Mouse (Mus musculus): ENCODE results near the gene Zcchc24. TPM values are rescaled to one million over a fixed set of nuclear protein-coding genes. Genes with fewer than 3 reads are reported as not detected.
"Not testable (repeated sequence)": the region's sequence is repeated elsewhere in the genome, so short reads cannot be mapped to it uniquely, and the experiment has no call there.

Zcchc24 gene
- 9.1 and 10.0 TPM in 2 replicates for polyA plus RNA-seq (2015; fragmentation: Nextera tagmentation; extraction: Ambion mirVana)

DNA sequence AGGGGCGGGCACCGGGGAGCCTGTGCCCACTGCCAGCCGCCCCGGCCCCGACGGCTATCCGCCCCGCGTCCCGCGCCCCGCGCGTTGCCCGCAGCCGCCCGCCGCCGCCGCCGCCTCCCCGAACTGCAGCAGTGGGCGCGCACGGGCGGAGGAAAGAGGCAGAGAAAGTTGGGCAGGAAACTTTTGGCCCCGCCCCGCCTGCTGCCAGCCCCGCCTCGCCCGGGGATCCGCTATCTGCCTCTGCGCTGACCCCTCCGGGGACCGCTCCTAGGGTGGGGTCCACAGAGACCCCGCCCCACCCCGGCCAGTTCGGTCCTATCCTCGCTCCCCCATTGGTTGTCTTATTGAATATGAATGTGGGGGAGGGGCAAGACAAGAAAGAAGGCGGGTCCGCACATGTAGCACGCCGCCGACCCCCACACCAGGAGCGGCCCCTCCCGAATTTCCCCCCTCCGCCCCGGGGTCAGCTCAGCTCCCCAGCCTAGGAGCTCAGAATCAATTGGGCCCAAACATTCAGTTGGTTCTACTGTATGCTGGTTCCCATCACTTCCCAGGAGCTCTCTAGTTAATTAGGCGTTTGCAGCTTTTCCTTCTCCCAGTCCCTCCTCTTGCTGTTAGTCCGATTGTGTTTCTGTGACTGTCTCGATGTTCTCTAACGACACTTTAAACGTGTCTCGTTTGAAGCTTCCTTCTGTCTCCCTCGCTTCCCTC lies at the start of gene Zcchc24:
TSS of gene Zcchc24 (minus strand) at position 125 of the 711 bp plus-strand sequence.
- WGBS, result 1% methylated on average over 54 of the region's 55 CpGs
- peaks cover 34% of the 10 kb centered on the region for H3K4me1 ChIP-seq (ENCODE audit: control insufficient read depth, insufficient read depth, low read length)
- no peaks in the 10 kb centered on the region for H3K27me3 ChIP-seq (replicated peaks; ENCODE audit: control insufficient read depth, insufficient read depth, low read length)
- H3K27ac ChIP-seq (ENCODE audit: low read length), result peak within 1 kb of the TSS; percentile 89
- no peaks in the 10 kb centered on the region for H3K36me3 ChIP-seq (ENCODE audit: control insufficient read depth, insufficient read depth, low read length)
- no peaks in the 10 kb centered on the region for H3K9me3 ChIP-seq (ENCODE audit: control insufficient read depth, low read length)
- H3K9ac ChIP-seq (ENCODE audit: low read depth, low read length), result peak within 1 kb of the TSS; percentile 86
- peak within 1 kb of the TSS; percentile 80 for H3K4me3 ChIP-seq (ENCODE audit: low read length)
- peak; percentile 90 for ATAC-seq
- peak within 1 kb of the TSS; percentile 94 for H3K4me2 ChIP-seq (ENCODE audit: low read depth, low read length)

DNA sequence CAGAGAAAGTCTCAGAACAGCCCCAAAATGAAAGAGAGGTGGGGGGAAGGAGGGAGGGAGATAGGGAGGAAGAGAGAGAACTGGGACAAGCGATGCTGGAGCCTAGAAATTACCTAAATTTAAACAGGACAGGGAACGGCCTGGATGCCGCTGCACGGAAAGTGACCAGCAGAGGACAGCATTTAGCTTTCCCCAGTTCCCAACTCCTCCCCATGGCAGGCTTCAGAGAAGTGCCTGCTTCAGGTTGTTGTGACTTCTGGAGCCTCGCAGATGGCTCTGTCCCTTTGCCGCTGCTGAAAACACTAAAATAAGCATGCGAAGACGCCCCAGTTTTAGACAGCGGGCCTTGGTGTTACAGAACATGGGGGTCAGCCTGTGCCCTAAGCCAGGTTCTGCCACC lies 47.6 kb upstream of the Zcchc24 start:
- 0 out of 2 replicates have a peak, but pooled peaks cover 4% of the 10 kb centered on the region for H3K4me1 ChIP-seq (ENCODE audit: control insufficient read depth, insufficient read depth, low read length)
- H3K4me3 ChIP-seq (ENCODE audit: low read length), result no peak overlapping the region
- H3K27ac ChIP-seq (ENCODE audit: low read length), result no peak overlapping the region
- no peaks in the 10 kb centered on the region for H3K27me3 ChIP-seq (replicated peaks; ENCODE audit: control insufficient read depth, insufficient read depth, low read length)
- H3K4me2 ChIP-seq (ENCODE audit: low read depth, low read length), result no peak overlapping the region
- no peaks in the 10 kb centered on the region for H3K9me3 ChIP-seq (ENCODE audit: control insufficient read depth, low read length)
- peak; percentile 85 for ATAC-seq
- WGBS, result 9% methylated on average over 9 of the region's 9 CpGs
- no peak overlapping the region for H3K9ac ChIP-seq (ENCODE audit: low read depth, low read length)
- H3K36me3 ChIP-seq (ENCODE audit: control insufficient read depth, insufficient read depth, low read length), result no peaks in the 10 kb centered on the region

DNA sequence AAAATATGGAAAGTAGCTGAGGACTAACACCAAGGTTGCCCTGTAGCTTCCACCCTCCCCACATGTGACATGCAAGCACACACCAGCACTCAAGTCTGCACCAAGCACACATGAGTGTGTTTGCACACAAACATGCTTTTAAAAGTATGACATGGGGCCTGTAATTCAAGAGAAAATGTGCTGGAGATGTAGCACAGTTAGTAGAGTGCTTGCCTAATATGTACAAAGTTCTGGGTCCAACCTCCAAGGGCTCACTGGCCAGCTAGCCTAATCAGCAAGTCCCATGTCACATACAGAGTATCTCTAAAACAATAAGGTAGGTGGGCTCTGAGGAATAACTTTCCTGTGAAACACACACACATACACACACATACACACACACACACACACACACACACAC lies 45.3 kb upstream of the Zcchc24 start:
- no peak overlapping the region for H3K4me3 ChIP-seq (ENCODE audit: low read length)
- no peak overlapping the region for H3K27ac ChIP-seq (ENCODE audit: low read length)
- 0 out of 2 replicates have a peak, but pooled peaks cover 4% of the 10 kb centered on the region for H3K4me1 ChIP-seq (ENCODE audit: control insufficient read depth, insufficient read depth, low read length)
- ATAC-seq, result no peak
- H3K9me3 ChIP-seq (ENCODE audit: control insufficient read depth, low read length), result no peaks in the 10 kb centered on the region
- no peak overlapping the region for H3K9ac ChIP-seq (ENCODE audit: low read depth, low read length)
- no peaks in the 10 kb centered on the region for H3K27me3 ChIP-seq (replicated peaks; ENCODE audit: control insufficient read depth, insufficient read depth, low read length)
- no peak overlapping the region for H3K4me2 ChIP-seq (ENCODE audit: low read depth, low read length)
- no peaks in the 10 kb centered on the region for H3K36me3 ChIP-seq (ENCODE audit: control insufficient read depth, insufficient read depth, low read length)

DNA sequence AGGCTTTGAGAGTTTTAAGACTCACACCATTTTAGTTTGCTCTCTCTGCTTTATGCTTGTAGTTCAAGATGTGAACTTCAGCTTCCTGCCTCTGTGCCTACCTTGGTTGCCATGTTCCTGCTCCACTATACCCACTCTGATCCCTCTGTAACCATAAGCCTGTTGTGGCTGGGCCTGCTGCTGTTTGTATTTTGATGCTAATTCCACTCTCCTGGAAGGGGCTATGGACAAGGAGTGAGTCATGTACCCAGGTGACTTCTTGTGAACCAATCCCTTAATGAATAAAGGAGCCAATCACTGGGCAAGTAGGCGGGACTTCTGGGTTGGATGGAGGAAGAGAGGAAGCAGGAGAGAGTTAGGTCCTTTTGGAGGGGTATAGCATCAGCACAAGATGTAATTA lies 42.2 kb upstream of the Zcchc24 start:
- not testable (repeated sequence) for ATAC-seq; H3K4me3 ChIP-seq (ENCODE audit: low read length); H3K4me1 ChIP-seq (ENCODE audit: control insufficient read depth, insufficient read depth, low read length); H3K4me2 ChIP-seq (ENCODE audit: low read depth, low read length); H3K36me3 ChIP-seq (ENCODE audit: control insufficient read depth, insufficient read depth, low read length); H3K27ac ChIP-seq (ENCODE audit: low read length); H3K9me3 ChIP-seq (ENCODE audit: control insufficient read depth, low read length); H3K27me3 ChIP-seq (replicated peaks; ENCODE audit: control insufficient read depth, insufficient read depth, low read length); H3K9ac ChIP-seq (ENCODE audit: low read depth, low read length)
- WGBS, result 86% methylated on average over 1 of the region's 1 CpGs

DNA sequence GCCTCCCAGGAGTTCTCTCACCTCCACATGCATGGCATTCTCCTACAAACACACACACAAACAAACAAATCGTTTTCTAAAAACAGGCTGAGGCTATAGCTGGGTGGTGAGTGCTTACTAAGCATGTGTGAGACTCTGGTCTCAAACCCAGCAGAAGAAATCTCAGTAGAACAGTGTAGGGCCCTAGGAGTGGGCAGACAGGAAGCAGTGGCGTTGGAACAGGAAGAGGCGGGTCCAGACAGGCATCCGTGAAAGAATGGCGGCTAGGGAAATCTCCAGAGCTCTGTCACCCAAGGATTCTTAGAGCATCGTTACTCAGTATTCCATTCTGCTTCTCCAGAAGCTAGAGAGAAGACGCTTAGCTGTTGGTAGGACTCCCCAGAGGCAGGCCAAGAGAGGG lies 37.7 kb upstream of the Zcchc24 start:
- Histone ChIP-seq H3K9ac (ENCODE audit: low read depth, low read length) (no peak overlapping the region), H3K9me3 (ENCODE audit: control insufficient read depth, low read length) (no peaks in the 10 kb centered on the region), H3K4me1 (ENCODE audit: control insufficient read depth, insufficient read depth, low read length) (no peaks in the 10 kb centered on the region), H3K4me2 (ENCODE audit: low read depth, low read length) (no peak overlapping the region), H3K36me3 (ENCODE audit: control insufficient read depth, insufficient read depth, low read length) (no peaks in the 10 kb centered on the region), H3K27me3 (replicated peaks; ENCODE audit: control insufficient read depth, insufficient read depth, low read length) (no peaks in the 10 kb centered on the region), H3K4me3 (ENCODE audit: low read length) (no peak overlapping the region), H3K27ac (ENCODE audit: low read length) (no peak overlapping the region)
- ATAC-seq, result no peak
- WGBS, result 89% methylated on average over 7 of the region's 7 CpGs

DNA sequence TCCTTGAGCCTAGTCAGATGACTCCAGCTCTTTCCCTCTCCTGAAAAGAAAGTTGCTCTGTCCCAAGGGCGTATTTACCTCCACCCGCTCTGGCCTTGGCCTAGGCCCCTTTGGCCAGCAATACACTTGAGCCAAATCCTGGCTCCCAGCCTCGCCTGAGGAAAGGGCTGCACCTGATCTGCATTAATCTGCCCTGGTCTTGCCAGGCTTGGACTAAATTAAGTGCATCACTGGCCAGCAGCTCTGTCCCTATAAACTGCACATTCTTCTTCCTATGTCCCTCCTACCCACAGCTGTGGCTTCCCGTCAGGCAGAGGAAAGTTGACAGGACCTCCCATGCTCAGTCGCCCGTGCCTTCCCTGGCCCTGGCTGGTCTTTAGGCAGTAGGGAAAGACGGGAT lies 37.0 kb upstream of the Zcchc24 start:
- Histone ChIP-seq H3K9ac (ENCODE audit: low read depth, low read length) (no peak overlapping the region), H3K4me2 (ENCODE audit: low read depth, low read length) (no peak overlapping the region), H3K4me1 (ENCODE audit: control insufficient read depth, insufficient read depth, low read length) (no peaks in the 10 kb centered on the region), H3K9me3 (ENCODE audit: control insufficient read depth, low read length) (no peaks in the 10 kb centered on the region), H3K4me3 (ENCODE audit: low read length) (no peak overlapping the region), H3K27ac (ENCODE audit: low read length) (no peak overlapping the region), H3K36me3 (ENCODE audit: control insufficient read depth, insufficient read depth, low read length) (no peaks in the 10 kb centered on the region), H3K27me3 (replicated peaks; ENCODE audit: control insufficient read depth, insufficient read depth, low read length) (no peaks in the 10 kb centered on the region)
- WGBS, result 58% methylated on average over 7 of the region's 7 CpGs
- ATAC-seq, result no peak; the same call in 1 of the 2 replicates

DNA sequence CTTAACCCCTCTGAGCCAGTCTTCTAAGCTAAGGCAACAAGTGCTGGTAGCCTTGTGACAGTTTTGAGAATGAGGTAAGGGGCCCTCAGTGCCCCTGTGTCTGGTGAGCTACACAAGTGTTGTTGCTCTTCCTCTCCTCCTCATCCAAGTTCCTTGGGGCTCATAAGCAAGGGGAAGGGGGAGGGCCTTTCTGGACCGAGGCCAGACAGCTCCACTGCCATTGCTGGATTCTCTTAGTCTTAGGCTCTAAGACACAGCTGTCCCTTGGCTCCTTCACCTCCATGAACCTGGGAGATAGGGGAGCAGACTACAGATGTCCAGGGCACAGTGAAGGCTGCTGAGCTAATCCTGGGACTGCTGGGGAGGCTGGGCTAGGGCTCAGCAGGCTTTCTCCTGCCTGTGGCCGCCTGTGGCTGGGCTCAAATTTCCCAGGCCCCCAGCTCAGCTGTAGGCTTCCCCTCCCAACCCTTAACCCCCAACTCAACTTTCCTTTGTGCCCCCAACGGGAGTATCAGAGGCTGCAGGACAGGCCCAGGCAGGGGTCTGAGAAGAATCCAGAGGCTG lies 34.5 kb upstream of the Zcchc24 start:
- WGBS, result 63% methylated on average over 3 of the region's 3 CpGs
- 0 out of 2 replicates have a peak, but pooled peaks cover 3% of the 10 kb centered on the region for H3K4me1 ChIP-seq (ENCODE audit: control insufficient read depth, insufficient read depth, low read length)
- no peaks in the 10 kb centered on the region for H3K27me3 ChIP-seq (replicated peaks; ENCODE audit: control insufficient read depth, insufficient read depth, low read length)
- H3K36me3 ChIP-seq (ENCODE audit: control insufficient read depth, insufficient read depth, low read length), result no peaks in the 10 kb centered on the region
- ATAC-seq, result no peak
- H3K4me2 ChIP-seq (ENCODE audit: low read depth, low read length), result no peak overlapping the region
- H3K27ac ChIP-seq (ENCODE audit: low read length), result no peak overlapping the region
- no peak overlapping the region for H3K4me3 ChIP-seq (ENCODE audit: low read length)
- no peaks in the 10 kb centered on the region for H3K9me3 ChIP-seq (ENCODE audit: control insufficient read depth, low read length)
- H3K9ac ChIP-seq (ENCODE audit: low read depth, low read length), result no peak overlapping the region

DNA sequence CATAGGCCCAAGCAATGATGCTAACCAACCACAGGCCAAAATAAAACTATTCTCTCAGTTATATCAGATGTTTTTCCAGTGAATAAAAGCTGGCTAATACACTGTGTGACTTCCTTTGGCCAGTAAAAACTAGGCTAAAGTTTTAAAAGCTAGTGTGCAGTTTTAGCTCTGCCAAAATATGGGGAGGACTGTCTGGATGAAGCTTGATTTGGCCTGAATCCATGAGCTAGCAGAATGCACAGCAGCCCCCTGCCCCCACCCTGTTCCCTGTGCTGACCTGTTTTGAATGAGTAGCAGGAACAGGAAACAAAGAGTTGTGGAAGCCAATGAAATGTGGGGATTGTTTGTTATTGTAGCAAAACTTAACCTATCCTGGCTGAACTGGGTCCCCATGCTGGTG lies 33.7 kb upstream of the Zcchc24 start:
- H3K9me3 ChIP-seq (ENCODE audit: control insufficient read depth, low read length), result no peaks in the 10 kb centered on the region
- H3K4me3 ChIP-seq (ENCODE audit: low read length), result no peak overlapping the region
- no peaks in the 10 kb centered on the region for H3K27me3 ChIP-seq (replicated peaks; ENCODE audit: control insufficient read depth, insufficient read depth, low read length)
- no peak overlapping the region for H3K9ac ChIP-seq (ENCODE audit: low read depth, low read length)
- no peak overlapping the region for H3K27ac ChIP-seq (ENCODE audit: low read length)
- ATAC-seq, result no peak
- no peaks in the 10 kb centered on the region for H3K36me3 ChIP-seq (ENCODE audit: control insufficient read depth, insufficient read depth, low read length)
- H3K4me1 ChIP-seq (ENCODE audit: control insufficient read depth, insufficient read depth, low read length), result 0 out of 2 replicates have a peak, but pooled peaks cover 3% of the 10 kb centered on the region
- no peak overlapping the region for H3K4me2 ChIP-seq (ENCODE audit: low read depth, low read length)

DNA sequence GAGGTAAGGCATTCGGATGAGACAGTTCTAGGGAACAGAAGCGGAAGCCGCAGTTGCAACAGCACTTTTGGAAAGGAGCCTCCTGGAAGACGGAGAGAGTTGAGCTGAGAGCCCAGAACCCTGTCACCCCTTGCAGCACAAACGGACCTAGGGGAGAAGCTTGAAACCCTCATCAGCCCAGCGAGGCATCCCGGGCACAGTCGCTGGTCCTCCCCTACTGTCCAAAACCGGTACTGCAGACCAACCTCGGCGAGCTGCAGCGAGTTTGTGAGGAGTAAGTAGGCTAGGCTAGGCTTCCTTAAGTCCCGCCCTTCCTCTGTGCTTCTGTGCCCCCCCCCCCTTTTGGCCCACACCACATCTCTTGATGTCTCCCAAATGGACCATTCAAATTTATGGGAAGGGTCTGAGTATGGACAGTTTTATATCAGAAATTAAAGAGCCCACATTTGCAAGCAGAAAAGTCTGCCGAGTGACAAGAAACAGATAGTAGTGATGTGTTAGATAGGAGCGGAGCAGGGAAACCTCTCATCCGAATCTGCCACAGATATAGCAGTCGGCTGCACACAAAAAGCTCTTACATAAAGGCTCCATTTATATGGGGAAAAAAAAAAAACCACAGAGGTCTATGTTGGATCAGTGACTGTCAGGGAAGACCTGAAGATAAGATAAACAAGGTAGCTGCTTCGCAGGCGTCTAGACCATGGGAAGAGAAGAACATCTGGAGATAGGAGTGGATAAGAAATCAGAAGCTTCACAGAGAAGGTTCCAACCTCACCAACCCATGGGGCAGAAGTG lies 31.5 kb upstream of the Zcchc24 start:
- Histone ChIP-seq H3K4me1 (ENCODE audit: control insufficient read depth, insufficient read depth, low read length) (peaks cover 3% of the 10 kb centered on the region; the same call in 1 of the 2 replicates), H3K9me3 (ENCODE audit: control insufficient read depth, low read length) (no peaks in the 10 kb centered on the region), H3K4me2 (ENCODE audit: low read depth, low read length) (no peak overlapping the region), H3K36me3 (ENCODE audit: control insufficient read depth, insufficient read depth, low read length) (no peaks in the 10 kb centered on the region), H3K27me3 (replicated peaks; ENCODE audit: control insufficient read depth, insufficient read depth, low read length) (no peaks in the 10 kb centered on the region), H3K4me3 (ENCODE audit: low read length) (no peak overlapping the region), H3K9ac (ENCODE audit: low read depth, low read length) (peak overlapping the region; percentile 14; the same call in 1 of the 2 replicates), H3K27ac (ENCODE audit: low read length) (no peak overlapping the region)
- WGBS, result 16% methylated on average over 19 of the region's 19 CpGs
- ATAC-seq, result peak; percentile 84

Measured in intestine, embryonic 16.5 days (tissue).